Mouse (Mus musculus) testis, adult 2 months (tissue): ENCODE measurements around the gene Myo1d. TPM values are rescaled to one million over a fixed set of nuclear protein-coding genes. Genes with fewer than 3 reads are reported as not detected.

Source experiments
- H3K27ac ChIP-seq: fragments of 200-500 bp; 2 replicates; pipeline ENCODE4 v1.5.1; 2012; ENCODE audit warnings: low read depth, low read length; ENCODE audit not compliant: control insufficient read depth, insufficient read depth
- H3K27me3 ChIP-seq: fragments of 200-500 bp; 2 replicates; pipeline ENCODE4 v1.6.1; 2012; ENCODE audit warnings: mild to moderate bottlenecking, low read length, moderate library complexity; ENCODE audit not compliant: control insufficient read depth, insufficient read depth
- H3K36me3 ChIP-seq: fragments of 200-500 bp; 2 replicates; pipeline ENCODE4 v1.6.1; 2012; ENCODE audit warnings: mild to moderate bottlenecking, low read length; ENCODE audit not compliant: control insufficient read depth, insufficient read depth
- H3K4me1 ChIP-seq: fragments of 200-500 bp; 2 replicates; pipeline ENCODE4 v1.6.1; 2012; ENCODE audit warnings: low read length; ENCODE audit not compliant: control insufficient read depth, insufficient read depth
- H3K4me3 ChIP-seq: fragments of 200-500 bp; 2 replicates; pipeline ENCODE4 v1.5.1; 2012; ENCODE audit warnings: low read depth, mild to moderate bottlenecking, low read length, moderate library complexity, mixed read lengths; ENCODE audit not compliant: control insufficient read depth
- CTCF ChIP-seq: fragments of 200-500 bp; IDR thresholded peaks from 2 replicates; pipeline ENCODE4 v1.5.1; 2012; ENCODE audit warnings: low read depth, mild to moderate bottlenecking, inconsistent platforms, low read length, moderate library complexity; ENCODE audit not compliant: control insufficient read depth, insufficient read depth, insufficient replicate concordance
- POLR2A ChIP-seq: fragments of 200-500 bp; IDR thresholded peaks from 2 replicates; pipeline ENCODE4 v1.6.1; 2012; ENCODE audit warnings: low read depth, mild to moderate bottlenecking, inconsistent platforms, low read length, moderate library complexity; ENCODE audit not compliant: control insufficient read depth
- polyA plus RNA-seq: library from polyadenylated mRNA; depleted of rRNA; stranded (reverse); fragments of >200 nt; gene quantifications from 2 replicates; pipeline ENCODE4 v1.2.3, GENCODE M21; 2012; rRNA removed

Myo1d gene
- 4.4 and 4.6 TPM in 2 replicates for polyA plus RNA-seq

GRCm38 (mm10) chr11:80779527-80780344, at the start of gene Myo1d:
Gene Myo1d, minus strand, starts transcription at chr11:80780025.
- TF ChIP-seq CTCF (peak; percentile 84), POLR2A (peak; percentile 56)
- no peak within 1 kb of the TSS; the same call in 1 of the 2 replicates for H3K27ac ChIP-seq

GRCm38 (mm10) chr11:80821794-80822193, 42.0 kb upstream of the Myo1d start:
- peak overlapping the region; percentile 98 for H3K27ac ChIP-seq
- H3K4me1 ChIP-seq: peaks cover 3% of the 10 kb centered on the region
- no peak for TF ChIP-seq POLR2A
- no peak for TF ChIP-seq CTCF
- H3K4me3 ChIP-seq: peak overlapping the region; percentile 91
- H3K36me3 ChIP-seq: no peaks in the 10 kb centered on the region
- H3K27me3 ChIP-seq: no peaks in the 10 kb centered on the region

More at GRCm38 (mm10) chr11:80779527-80780344, at the start of gene Myo1d:
- H3K4me3 ChIP-seq: peak within 1 kb of the TSS; percentile 86
- no peaks in the 10 kb centered on the region for H3K36me3 ChIP-seq
- peaks cover 3% of the 10 kb centered on the region for H3K4me1 ChIP-seq
- H3K27me3 ChIP-seq: no peaks in the 10 kb centered on the region

DNA sequence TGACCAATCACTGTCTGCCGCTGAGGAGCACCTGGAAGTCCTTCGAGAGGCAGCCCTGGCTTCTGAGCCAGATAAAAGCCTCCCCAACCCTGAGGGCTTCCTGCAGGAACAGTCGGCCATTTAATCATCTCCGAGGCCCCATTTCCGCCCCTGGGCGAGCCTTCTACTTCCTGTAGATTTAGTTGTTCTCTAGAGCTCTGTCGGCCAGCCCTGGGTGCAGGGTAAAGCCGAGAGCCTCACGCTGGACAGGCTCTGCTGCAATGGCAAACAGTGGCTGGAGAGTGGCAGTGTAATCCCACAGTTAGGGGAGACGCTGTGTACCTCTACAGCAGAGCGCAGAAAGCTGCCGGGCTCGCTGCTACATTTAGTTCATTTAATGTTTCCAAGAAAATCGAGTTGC, 41.5 kb upstream of the Myo1d start:
- Histone ChIP-seq H3K4me1 (peaks cover 3% of the 10 kb centered on the region), H3K27ac (peak overlapping the region; percentile 98), H3K36me3 (no peaks in the 10 kb centered on the region), H3K27me3 (no peaks in the 10 kb centered on the region), H3K4me3 (peak overlapping the region; percentile 91)
- TF ChIP-seq POLR2A (peak; percentile 37; the same call in 1 of the 2 replicates), CTCF (no peak)

DNA sequence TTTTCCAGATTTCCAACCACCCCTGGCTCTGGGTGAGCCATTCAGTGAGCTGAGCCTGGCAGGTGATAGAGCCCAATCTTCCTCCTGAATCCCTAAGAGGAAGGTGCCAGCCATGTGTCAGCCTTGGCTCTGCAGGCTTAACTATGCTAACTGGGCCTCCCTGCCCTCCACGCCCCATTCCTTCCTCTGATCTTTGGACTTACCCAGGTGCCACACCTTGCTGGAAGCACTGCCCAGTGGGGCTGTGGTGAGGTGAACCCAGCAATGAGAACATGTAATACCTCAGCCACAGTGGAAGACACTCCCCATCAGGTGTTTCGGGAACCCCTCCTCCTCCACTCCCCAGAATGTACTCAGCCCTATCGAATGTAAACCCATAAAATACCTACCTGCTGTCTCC, 40.3 kb upstream of the Myo1d start:
- Histone ChIP-seq H3K27me3 (no peaks in the 10 kb centered on the region), H3K27ac (peak overlapping the region; percentile 50), H3K4me3 (peak overlapping the region; percentile 30), H3K36me3 (no peaks in the 10 kb centered on the region), H3K4me1 (peaks cover 3% of the 10 kb centered on the region)
- TF ChIP-seq POLR2A: no peak
- TF ChIP-seq CTCF: no peak

- no peak for TF ChIP-seq POLR2A
- TF ChIP-seq CTCF: peak; percentile 33; the same call in 1 of the 2 replicates
- Histone ChIP-seq H3K4me1 (peaks cover 3% of the 10 kb centered on the region), H3K4me3 (no peak overlapping the region), H3K27ac (no peak overlapping the region), H3K36me3 (no peaks in the 10 kb centered on the region), H3K27me3 (no peaks in the 10 kb centered on the region)
Observed at GRCm38 (mm10) chr11:80818060-80818697, 38.4 kb upstream of the Myo1d start.

DNA sequence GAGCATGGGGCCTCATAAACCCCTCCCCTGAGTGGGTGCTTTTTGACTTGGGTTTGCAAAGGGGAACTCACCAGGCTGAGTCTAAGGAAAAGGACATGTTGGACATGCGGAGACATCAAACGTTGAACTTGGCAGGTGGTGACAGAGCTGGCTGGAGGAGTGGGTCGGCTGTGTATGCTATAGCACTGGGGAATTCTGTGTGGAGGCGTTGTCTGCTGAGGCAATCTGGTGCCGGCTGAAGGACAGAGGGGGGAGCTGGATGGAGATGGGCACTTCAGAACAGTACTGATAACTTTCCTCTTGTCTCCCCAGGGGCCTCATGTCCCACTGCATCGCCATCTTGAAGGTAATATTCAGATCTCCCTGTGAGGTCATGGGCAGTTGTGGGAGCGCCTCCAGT, 35.5 kb upstream of the Myo1d start:
- H3K36me3 ChIP-seq: no peaks in the 10 kb centered on the region
- no peaks in the 10 kb centered on the region for H3K27me3 ChIP-seq
- H3K4me3 ChIP-seq: no peak overlapping the region
- peaks cover 6% of the 10 kb centered on the region for H3K4me1 ChIP-seq
- H3K27ac ChIP-seq: no peak overlapping the region
- TF ChIP-seq CTCF: no peak
- no peak for TF ChIP-seq POLR2A

DNA sequence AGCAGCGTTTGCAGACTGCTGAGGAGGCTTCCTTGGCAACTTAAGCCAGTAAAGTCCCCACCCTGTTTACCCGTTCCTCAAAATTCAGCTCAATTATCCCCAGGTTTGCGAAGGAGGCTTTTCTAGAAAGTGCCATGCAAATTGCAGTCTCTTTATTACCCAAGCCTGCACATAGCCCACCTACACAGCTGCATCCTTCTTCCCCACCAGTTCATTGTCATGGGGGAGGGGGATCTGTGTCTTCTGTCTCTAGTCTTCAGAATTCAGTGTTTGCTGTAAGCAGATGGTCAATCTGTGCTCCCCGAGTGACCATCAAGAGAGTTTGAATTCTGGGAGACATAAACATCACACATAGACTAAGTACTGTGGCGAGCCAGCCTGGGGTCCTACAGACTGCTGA, 31.3 kb upstream of the Myo1d start:
- Histone ChIP-seq H3K36me3 (no peaks in the 10 kb centered on the region), H3K27ac (no peak overlapping the region), H3K4me1 (peaks cover 9% of the 10 kb centered on the region), H3K4me3 (no peak overlapping the region), H3K27me3 (no peaks in the 10 kb centered on the region)
- TF ChIP-seq CTCF (no peak), POLR2A (no peak)
